Mouse (Mus musculus) T-cell, adult 2 months (primary cell): Measurements from ENCODE around the gene Olfr187.
"Not testable (repeated sequence)": the region's sequence is repeated elsewhere in the genome, so short reads cannot be mapped to it uniquely, and the experiment has no call there.

Experiments
- DNase-seq: peaks from one replicate; pipeline ENCODE4 v3.0.0; 2022; ENCODE audit warnings: low spot score

Olfr187 gene

GRCm38 (mm10) chr16:59039710-59040109, at the start of gene Olfr187:
Gene Olfr187, minus strand, starts transcription at chr16:59039767.
- DNase-seq: no peak

DNA sequence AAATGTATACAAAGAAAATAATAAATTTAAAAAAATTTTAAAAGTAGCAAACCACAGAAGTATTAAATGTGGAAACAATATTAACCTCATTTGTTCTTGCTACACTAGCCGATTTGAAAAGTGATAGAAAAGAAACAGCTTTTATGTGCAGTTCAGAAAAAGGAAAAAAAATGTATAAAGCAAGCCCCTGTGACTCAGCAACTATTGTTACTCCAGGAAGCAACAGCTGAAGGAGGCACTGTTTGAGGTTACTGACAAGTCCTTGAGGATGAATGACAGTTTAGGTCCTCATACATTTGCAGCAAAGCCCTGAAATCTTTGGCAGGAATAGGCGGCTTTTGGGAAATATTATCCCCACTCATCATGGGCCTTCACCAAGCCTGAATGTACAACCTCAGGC, 41.5 kb upstream of the Olfr187 start:
- not testable (repeated sequence) for DNase-seq

DNA sequence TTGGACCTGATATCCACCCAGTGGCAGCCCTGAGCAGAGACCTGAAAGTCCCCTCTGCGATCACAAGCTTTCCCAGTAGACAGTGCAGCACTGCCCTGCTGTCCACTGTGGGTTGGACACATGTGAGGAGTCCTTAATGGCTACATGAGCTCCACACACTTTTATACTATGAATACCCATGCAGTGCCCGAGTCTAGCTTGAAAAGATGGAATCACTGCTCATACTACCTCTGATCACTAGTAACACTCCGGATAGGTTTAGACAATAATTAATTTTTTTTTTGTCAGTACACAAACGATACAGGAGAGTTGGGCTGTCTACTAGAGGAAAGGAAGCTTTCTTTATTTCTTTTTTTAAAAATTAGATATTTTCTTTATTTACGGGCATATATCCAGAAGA, 38.3 kb upstream of the Olfr187 start, which contains the start of gene Olfr190:
TSS of gene Olfr190 (minus strand) at position 101 of the 400 bp plus-strand sequence.
- no peak for DNase-seq

GRCm38 (mm10) chr16:59073520-59073919, 34.0 kb upstream of the Olfr187 start:
- no peak for DNase-seq

- DNase-seq: no peak
Measured at GRCm38 (mm10) chr16:59071755-59072154, 32.2 kb upstream of the Olfr187 start.

DNA sequence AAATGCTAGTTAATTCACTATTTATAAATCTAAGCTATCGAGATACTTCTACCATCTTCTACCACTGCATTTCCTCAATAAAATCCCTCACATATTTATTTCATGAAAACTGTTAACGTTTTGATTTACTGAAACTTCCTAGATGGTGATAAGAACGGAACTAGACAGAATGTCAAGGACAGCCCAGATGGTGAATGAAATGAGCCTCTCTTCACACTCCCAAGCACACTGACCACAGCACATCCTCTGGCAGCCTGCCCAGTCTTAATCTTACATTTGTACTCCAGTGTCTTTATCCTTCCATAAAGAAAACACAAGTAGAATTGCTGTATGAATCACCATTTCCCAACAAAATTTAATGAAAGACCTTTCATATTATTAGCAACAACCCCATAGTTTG, 22.8 kb upstream of the Olfr187 start:
- DNase-seq: not testable (repeated sequence)

- DNase-seq: not testable (repeated sequence)
Measured at GRCm38 (mm10) chr16:59049286-59049685, 9.7 kb upstream of the Olfr187 start.

GRCm38 (mm10) chr16:59048860-59049259, 9.3 kb upstream of the Olfr187 start:
- no peak for DNase-seq

DNA sequence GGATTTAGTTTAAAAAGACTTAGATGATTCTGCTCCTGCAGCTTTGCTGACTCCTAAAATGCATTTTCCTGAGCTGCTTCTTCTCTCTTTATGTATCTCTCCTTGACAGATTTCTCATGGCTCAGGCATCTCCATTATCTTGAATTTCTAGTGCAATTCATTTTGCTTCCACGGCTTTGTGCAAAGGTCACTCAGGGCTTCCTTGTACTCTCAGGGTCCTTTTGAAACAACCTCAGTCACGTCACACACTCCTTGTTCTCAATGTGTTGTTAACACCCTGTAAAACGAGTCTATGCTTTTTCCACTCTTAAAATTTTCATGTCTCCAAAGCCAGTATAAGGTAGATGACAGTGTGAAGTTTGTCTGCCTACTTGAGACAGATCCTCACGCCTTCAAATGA, 8.0 kb upstream of the Olfr187 start:
- no peak for DNase-seq

GRCm38 (mm10) chr16:59045835-59046234, 6.3 kb upstream of the Olfr187 start:
- DNase-seq: no peak

- no peak for DNase-seq
Measured at GRCm38 (mm10) chr16:59030191-59030590, 9.4 kb downstream of the Olfr187 start, which contains the start of gene Olfr186. Gene Olfr186, minus strand, starts transcription at chr16:59030291.

- DNase-seq: no peak
Measured at GRCm38 (mm10) chr16:59013357-59014018, 26.1 kb downstream of the Olfr187 start.

DNA sequence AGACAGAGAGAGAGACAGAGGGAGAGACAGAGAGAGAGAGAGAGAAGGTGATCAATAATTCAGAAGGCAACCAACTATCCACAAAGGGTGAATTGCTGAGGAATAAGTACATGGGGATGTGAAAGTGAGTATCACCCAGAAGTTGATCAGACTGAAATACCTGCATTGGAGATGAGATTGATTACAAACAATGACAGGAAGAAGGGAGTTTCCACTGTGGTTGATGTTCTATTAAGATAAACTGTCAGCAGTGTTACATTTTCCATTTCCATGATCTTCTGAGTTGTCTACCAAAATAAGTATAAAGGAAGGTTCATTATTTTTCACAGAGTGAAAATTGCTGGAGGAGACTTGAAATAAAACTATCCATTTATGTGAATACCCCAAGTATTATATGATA, 32.4 kb downstream of the Olfr187 start:
- DNase-seq: no peak

GRCm38 (mm10) chr16:58995057-58995456, 44.5 kb downstream of the Olfr187 start, which contains the start of gene Olfr183:
Gene Olfr183, plus strand, starts transcription at chr16:58995357.
- no peak for DNase-seq
